Mouse (Mus musculus): ENCODE measurements around the gene Kynu.
A peak's percentile ranks its signal among the peaks of the same experiment; 100 is the strongest.

The Kynu gene

DNA sequence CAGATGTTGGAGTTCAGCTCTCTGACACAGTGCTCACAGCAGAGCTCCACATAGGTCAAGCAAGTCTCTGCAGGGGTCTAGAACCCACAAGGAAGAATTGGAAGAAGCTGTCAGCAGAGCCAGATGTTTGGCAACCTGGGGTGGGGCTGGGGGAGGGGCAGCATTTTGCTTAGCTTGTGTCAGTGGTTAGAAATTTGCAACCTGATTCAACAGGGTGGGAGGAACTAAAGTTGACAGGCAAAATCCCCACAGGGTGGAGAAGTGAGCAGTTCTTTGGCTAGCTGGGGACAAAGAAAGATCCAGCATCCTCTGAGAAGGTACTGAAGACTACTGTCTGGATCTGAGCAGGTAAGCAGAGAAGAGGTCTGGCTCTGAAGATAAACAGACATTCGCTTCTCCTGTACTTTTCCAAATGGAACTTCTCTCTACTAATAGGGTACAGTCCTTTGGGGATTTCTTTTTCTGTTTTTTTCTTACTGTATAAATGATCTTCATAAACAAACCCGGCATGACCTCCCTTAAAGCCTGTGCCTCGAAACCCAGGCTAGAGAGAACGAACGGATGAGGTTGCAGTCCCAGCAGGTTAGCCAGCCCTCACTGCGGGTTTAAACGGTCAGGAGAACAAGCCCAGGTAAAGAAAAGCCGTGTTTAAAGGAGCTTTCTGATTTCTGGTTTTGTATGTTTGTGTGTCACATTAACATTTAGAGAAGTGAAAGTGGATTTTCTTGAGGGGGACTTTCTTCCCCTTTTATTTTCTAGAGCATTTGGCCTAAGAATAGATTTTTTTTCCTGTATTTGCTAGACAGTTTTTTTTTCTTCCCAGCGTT lies at the start of gene Kynu:
Gene Kynu, plus strand, starts transcription at position 268 of the 827 bp plus-strand sequence.
- DNase-seq (ENCODE audit: low spot score in 2 of 2), result peak in 1 of 2 experiments; percentile 7

- no peak for DNase-seq (ENCODE audit: low spot score in 2 of 2)
Measured at GRCm38 (mm10) chr2:43506182-43506581, 48.9 kb upstream of the Kynu start.

- no peak for DNase-seq (ENCODE audit: low spot score in 2 of 2)
Measured at GRCm38 (mm10) chr2:43513852-43514251, 41.3 kb upstream of the Kynu start.

- DNase-seq (ENCODE audit: low spot score in 2 of 2), result no peak
Measured at GRCm38 (mm10) chr2:43534417-43534816, 20.7 kb upstream of the Kynu start.

DNA sequence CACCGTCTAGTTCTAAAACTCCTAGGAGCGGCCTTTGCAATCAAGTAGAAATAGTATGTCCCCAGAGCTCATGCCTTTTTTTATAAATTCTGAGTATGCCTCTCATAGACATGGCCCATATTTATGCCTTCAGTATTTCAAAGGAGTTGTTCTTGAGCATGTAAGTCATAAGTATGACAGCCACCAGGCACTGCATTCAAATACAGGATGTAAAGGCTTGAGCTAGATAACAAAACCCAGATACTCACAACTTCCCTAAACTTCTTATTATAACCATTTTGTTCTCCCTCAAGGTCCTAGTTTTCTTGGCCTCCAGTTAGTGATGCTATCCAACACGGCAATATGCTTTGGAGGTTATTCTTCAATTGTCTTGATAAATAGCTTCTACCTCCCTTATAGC lies 12.5 kb upstream of the Kynu start:
- DNase-seq (ENCODE audit: low spot score in 2 of 2), result no peak

DNA sequence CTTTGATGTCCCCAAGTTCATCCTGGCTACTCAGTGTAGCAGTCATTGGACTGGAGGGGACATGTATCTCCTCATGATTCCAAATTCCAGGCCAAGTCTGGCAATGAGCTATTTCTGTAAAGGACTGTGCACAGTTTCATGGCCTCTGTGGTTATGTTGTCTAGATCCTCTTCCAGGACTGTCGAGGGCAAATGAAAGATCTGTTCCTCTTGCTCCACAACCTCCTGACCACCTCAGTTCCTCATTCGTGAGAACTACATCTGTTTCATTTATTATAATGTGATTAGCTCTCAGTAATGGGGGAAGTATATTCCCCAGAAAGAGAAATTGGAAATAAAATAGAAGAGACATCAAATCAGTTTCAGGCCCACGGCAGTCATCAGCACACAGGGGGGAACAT lies 9.5 kb upstream of the Kynu start:
- DNase-seq (ENCODE audit: low spot score in 2 of 2), result no peak

GRCm38 (mm10) chr2:43546448-43546847 lies 8.7 kb upstream of the Kynu start:
- DNase-seq (ENCODE audit: low spot score in 2 of 2), result no peak

- DNase-seq (ENCODE audit: low spot score in 2 of 2), result no peak
Measured at GRCm38 (mm10) chr2:43554216-43554615, 913 bp upstream of the Kynu start.

DNA sequence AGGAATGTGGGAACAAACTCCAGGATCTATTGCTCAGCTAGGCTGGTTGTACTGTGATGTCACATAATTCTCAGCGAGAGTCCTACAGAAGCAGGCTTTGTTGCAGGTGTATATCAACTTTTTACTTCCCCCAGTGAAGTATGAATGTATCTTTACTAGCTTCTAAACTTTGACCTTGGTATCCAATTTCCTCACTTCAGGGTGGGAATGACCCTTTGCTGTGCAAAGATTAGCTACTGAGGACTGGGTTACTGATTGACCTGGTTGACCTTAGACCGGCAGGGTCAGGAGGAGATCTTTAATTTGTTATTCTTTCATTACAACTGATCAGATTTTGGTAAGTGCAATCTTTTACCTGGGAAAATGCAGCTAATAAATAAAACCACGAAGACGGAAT lies 758 bp downstream of the Kynu start:
- DNase-seq (ENCODE audit: low spot score in 2 of 2), result no peak

DNA sequence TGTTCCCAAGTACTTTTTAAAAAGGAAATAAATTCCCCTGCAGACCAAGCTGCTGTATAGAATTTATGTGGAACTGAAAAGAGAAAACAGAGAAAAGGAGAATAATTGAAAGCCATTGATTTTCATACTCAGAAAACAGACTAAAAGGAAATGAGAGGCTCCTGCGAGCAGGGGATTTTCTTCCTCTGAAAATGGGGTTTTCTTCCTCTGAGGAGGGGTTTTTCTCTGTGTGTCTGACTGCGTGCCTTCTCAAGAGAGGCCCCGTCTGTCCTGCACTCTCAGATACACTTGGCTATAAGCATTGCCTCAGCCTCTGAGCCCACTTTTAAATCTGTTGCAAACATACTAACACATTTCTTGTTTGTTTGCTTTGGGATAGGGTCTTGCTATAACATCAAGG lies 1.9 kb downstream of the Kynu start:
- no peak for DNase-seq (ENCODE audit: low spot score in 2 of 2)

GRCm38 (mm10) chr2:43561209-43561608 lies 6.1 kb downstream of the Kynu start:
- no peak for DNase-seq (ENCODE audit: low spot score in 2 of 2)

DNA sequence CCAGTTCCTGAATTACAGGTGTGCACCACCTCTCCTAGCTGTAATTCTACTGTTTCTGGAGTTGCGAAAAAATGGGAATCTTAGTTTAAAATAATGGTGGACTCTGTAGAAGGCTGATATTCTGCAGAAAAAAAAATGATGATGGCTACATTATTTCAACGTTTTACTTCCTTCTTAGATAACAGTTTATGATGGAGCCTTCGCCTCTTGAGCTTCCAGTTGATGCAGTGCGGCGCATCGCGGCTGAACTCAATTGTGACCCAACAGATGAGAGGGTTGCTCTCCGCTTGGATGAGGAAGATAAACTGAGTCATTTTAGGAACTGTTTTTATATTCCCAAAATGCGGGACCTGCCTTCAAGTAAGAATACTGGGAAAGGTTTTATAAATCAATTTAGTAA lies 7.7 kb downstream of the Kynu start:
- no peak for DNase-seq (ENCODE audit: low spot score in 2 of 2)

- DNase-seq (ENCODE audit: low spot score in 2 of 2), result no peak
Measured at GRCm38 (mm10) chr2:43568406-43568805, 13.3 kb downstream of the Kynu start.

GRCm38 (mm10) chr2:43573526-43573925 lies 18.4 kb downstream of the Kynu start:
- no peak for DNase-seq (ENCODE audit: low spot score in 2 of 2)

- DNase-seq (ENCODE audit: low spot score in 2 of 2), result no peak
Measured at GRCm38 (mm10) chr2:43583243-43583812, 28.2 kb downstream of the Kynu start.

- DNase-seq (ENCODE audit: low spot score in 2 of 2), result no peak
Measured at GRCm38 (mm10) chr2:43585508-43585907, 30.4 kb downstream of the Kynu start.

DNA sequence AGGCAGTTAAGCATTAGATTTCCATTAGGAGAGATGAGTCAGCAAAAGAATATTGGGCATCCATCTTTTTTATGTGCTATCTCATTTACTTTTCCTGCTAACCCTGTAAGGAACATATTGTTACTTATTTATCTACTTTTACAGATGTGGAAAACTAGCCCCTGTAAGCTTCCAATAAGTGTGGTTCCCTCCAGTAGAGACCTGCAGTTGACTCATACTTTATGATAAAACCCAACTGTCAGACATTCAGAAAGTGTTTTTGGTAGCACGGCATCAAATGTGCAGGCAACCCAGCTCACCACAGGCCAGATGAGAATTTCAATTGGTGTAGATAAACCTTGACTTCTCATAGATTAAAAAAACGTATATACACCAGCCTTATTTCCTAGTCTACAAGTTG lies 32.7 kb downstream of the Kynu start:
- no peak for DNase-seq (ENCODE audit: low spot score in 2 of 2)

GRCm38 (mm10) chr2:43592001-43592704 lies 37.0 kb downstream of the Kynu start:
- DNase-seq (ENCODE audit: low spot score in 2 of 2), result no peak

GRCm38 (mm10) chr2:43613571-43613970 lies 58.4 kb downstream of the Kynu start:
- DNase-seq (ENCODE audit: low spot score in 2 of 2), result peak in 1 of 2 experiments; percentile 1

DNA sequence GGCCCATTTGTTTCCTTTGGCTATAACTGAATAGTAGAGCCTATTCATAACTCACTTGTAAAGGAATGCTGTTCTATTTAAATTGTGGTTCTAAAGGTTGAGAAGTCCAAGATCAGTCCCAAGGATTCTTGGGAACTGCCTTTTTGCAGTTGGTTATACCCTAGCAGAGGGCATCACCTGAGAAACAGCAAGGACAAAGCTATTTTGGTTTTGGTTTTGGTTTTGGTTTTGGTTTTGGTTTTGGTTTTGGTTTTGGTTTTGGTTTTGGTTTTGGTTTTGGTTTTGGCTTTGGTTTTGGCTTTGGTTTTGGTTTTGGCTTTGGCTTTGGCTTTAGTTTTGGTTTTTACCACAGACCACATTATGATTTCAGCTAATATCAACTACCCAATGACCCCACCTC lies 66.0 kb downstream of the Kynu start:
- DNase-seq (ENCODE audit: low spot score in 2 of 2), result no peak

GRCm38 (mm10) chr2:43622844-43623243 lies 67.7 kb downstream of the Kynu start:
- no peak for DNase-seq (ENCODE audit: low spot score in 2 of 2)

DNA sequence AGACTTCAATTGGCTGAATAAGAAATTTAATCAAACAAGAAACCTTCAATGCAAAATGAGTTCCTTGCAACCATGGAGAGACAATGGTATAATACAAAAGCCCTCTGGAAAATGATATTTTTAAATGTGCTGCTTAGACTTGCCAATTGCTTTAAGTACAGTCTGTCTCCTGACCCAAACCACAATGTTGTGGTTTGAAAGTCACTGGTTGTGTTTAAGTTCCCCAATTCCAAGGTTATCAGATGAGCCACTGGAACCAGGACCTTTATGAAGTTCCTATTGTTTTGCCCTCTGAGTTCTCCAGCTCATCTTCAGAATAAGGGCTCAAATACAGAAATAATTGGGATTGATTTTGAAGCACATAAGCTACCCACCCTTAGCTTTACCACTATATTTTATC lies 76.7 kb downstream of the Kynu start:
- DNase-seq (ENCODE audit: low spot score in 2 of 2), result no peak

GRCm38 (mm10) chr2:43636498-43636897 lies 81.4 kb downstream of the Kynu start:
- no peak for DNase-seq (ENCODE audit: low spot score in 2 of 2)

Measured in spleen, postnatal 14 days (tissue).